Mouse (Mus musculus): Measurements from ENCODE around the gene Ppie.
A peak's percentile ranks its signal among the peaks of the same experiment; 100 is the strongest.
"Not testable (repeated sequence)": the region's sequence is repeated elsewhere in the genome, so short reads cannot be mapped to it uniquely, and the experiment has no call there.

Gene Ppie

DNA sequence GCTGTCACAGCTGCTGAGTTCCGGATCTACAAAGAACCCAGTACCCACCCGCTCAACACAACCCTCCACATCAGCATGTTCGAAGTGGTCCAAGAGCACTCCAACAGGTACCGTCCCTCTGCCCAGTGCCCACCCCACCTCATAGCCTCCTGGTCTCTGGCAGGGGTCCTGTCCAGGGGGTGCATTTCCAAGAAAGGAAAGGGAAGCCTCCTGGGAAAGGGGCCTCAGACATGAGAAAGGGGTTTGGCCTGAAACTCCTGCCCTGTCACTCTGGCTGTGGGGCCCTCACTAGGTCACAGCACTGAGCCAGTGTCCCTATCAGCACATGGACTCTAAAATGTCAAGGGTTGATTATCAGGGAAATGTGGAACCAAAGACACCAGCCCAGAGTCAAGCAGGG, 25.1 kb downstream of the Ppie start:
- not testable (repeated sequence) for DNase-seq (ENCODE audit: low read depth)

DNA sequence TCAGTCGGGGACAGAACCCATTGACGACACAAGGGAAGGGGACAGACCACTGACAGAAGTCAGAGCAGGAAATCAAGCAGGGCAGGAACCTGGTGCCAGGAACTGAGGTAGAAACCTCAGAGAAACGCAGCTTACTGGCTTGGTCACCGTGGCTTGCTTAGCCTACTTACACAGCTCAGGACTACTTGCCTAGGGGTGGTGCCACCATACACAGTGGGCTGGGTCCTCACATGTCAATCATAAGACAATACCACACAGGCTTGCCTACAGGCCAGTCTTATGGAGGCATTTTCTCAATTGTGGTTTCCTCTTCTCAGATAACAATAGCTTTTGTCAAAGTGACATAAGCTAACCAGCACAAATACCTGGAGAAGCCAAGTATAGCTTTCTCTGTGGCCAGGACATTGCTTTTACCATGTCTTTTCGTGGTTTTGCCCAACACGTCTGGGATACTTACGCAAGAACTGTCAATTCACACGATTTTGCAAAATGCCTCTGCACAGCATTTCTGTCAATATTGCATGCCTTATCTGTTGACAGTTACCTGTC, 27.5 kb downstream of the Ppie start:
- DNase-seq (ENCODE audit: low read depth) = peak; percentile 81

DNA sequence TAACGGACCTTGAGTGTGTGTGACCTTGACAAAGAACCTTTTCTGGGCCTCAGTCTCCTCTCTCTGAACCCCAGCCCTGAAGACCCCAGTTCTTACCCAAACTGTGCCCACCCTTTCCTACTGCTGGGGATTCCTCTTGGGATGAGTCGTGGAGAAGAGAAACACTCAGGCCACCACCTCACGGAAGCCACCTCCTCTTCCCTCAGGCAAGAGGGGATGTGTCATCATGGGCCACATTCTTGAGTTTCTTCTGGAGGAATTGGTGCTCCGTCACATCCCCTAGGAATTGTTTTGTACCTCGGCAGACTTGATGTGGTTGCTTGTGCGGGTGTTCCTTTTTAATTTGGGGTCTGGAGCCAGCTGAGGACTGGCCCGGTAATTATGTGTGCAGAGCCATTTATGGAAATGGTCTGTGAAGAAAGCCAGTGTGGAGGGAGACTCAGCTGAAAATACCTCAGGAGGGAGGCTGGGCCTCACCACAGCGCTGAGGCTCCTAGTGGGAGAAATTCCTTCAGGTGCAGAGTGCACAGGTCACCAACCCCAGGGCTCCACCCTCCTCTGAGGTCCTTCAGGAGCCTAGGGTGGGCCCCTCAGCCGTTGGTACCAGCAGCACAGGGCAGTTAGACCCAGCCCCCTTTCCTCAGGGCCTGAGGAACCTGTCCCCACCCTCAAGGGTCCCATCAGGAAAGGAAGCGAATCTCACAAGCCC, 28.3 kb downstream of the Ppie start:
- DNase-seq (ENCODE audit: low read depth) = not testable (repeated sequence)

DNA sequence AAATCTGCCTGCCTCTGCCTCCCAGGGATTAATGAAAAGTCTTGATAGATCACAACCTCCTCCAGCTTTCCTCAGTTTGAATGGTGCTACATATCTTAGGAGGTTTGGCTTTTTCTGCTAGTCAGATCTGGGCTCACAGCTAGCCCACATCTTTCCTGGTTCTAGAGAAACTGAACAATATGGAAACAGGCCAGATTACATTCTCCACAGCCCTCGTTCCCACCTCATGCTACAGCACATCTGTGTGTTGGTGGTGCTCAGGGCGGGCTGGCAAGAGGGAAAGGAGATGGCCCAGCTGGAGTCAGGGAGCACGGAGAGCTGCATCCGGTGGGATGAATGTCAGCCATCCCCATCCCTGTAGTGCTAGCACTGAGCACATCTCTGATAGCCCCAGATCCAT, 29.0 kb downstream of the Ppie start:
- no peak for DNase-seq (ENCODE audit: low read depth)

DNA sequence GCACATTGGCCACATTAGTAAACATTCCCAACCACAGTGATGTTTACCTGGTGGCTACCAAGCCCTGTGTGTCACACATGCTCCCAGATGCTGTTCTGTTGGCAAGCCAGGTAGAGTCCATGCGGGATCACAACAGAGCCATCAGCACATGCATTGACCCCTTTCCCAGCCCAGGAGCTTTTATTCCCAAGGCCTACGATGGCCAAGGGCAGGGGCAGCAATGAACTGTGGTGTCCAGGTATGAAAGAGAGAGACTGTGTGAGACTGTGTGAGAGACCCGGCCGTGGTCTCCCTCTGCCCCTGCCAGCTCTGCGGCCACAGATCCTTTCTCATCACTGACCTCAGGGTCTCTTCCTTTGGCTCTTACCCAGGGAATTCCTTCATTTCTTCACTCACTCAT, 31.7 kb downstream of the Ppie start:
- no peak for DNase-seq (ENCODE audit: low read depth)

DNA sequence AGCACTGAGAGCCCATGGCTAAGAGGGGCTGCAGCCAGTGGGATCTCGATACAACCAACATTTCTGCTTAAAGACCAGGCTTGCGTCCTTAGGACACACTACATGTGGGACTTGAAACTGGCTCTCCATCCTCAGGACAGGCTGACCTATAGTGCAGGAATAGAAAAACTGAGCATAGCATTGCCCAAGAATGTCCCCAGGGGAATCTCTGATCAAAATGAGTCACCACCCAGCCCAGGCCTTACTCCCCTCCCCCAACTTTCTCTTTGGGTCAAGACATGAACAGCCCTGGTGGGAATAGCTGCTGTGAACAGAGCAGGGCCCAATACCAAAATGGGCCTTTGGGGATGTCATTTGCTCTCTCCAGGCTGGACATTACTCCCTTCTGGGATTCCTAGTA, 32.9 kb downstream of the Ppie start:
- no peak for DNase-seq (ENCODE audit: low read depth)

DNA sequence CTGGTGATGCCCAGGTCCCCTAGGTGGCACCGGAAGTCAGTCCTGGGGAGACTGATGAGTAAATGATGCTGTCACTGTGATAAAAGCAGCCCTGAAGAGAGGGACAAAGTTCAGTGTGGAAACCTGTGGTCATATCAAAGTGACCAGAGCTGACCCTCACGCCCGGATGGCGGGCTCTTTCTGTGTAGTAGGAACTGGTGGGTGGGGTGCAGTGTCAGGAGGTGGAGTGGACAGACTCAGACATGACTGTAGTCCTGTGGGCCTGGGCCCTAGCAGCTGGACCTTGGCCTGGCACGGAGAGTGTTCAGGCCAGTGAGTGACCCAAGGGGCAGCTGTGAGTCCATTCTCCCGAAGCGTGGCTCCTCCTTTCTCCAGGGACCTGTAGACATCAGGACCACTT, 33.8 kb downstream of the Ppie start:
- DNase-seq (ENCODE audit: low read depth) = not testable (repeated sequence)

DNA sequence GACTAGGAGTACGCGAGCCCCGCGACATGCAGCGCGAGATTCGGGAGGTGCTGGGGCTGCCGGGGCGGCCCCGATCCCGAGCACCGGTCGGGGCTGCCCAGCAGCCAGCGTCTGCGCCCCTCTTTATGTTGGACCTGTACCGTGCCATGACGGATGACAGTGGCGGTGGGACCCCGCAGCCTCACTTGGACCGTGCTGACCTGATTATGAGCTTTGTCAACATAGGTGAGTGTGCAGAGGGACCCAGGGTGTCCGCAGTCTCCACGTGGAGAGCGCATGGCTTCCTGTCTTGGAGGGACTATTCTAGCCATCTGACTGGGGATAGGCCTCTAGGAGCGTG, 34.3 kb downstream of the Ppie start:
- no peak for DNase-seq (ENCODE audit: low read depth)

DNA sequence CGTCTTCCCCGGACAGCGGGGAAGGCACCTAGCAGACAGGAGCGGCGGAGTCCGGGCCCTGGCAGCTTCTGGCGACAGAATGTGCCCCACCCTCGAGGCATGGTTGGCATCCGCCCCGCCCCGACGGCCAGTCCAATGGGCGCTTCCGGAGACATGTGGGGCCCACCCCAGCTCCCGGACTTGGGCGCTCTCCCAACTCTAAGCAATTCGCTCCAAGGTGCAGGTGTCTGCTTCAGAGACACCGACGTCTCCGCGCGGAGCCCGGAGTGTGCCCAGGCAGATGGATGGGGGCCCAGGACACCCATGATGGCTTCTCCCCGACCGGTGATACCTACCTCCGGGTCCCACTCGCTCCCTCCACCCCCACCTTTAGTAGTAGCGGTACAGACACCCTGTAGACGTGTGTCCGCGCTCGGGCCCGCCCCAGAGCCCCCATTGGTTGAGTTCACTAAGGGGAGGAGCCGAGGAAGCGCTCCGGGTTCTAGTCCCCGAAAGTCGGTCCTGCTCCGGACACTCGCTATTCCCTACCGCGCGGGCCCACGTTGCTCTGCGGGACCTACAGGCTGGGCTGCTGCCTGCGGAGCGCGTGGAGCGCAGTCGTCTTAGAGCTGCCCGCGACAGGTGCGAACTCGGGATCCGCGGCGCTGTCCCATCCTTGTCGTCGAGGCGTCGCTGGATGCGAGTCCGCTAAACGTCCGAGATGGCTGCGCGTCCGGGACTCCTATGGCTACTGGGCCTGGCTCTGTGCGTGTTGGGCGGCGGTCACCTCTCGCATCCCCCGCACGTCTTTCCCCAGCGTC, 34.9 kb downstream of the Ppie start, which contains the start of gene Bmp8b:
TSS of gene Bmp8b (plus strand) at position 515 of the 800 bp plus-strand sequence.
- DNase-seq (ENCODE audit: low read depth) = no peak

DNA sequence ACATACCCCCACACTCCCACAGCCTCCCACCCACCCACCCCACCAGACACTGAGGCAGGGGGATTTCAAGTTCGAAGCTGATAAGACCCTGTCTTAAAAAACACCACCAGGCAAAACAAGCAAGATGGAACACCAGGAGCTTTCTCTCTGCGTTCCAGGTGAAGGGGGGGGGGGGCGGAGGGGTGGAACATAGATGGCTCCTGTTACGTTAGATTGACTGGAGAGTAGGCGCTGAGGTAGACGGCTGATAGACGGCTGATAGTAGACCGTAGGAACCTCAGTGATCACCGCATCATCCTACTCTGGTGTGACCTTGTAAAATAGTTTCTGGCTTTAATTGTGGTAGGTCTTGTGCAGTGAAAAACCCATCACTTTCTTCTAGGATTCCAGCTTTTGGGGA, 45.9 kb downstream of the Ppie start:
- DNase-seq (ENCODE audit: low read depth) = no peak

DNA sequence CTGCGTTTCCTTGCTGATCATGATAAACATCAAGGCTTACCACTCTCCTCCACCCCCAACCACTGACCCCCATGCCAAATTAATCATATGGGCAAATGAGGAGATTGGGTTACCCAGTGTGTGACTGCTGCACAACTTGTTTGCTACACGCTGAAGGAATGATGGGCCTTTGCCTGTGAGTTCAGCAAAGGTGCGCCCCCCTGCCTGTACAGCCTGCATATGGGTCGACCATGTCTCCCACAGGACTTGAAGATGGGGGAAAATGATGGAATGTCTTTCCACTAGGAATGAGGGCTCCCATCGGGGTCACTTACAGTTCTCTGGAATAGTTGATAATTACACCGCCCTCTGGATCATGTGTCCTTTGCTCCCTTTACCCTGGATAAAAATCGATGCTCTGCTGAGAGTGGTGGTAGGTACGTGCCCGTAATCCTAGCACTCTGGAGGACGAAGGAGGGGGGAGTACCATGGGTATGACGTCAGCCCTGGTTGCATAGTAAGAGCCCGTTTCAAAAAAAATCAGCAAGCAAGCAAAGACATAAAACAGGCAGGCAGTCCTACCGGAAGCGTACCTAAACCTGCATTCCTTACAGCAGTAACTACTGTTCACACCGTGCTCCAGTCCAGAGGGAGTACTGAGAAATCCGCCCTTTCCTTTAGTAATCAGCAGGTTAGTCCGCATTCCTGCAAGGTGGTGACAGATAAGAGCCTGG, 46.5 kb downstream of the Ppie start:
- DNase-seq (ENCODE audit: low read depth) = no peak

DNA sequence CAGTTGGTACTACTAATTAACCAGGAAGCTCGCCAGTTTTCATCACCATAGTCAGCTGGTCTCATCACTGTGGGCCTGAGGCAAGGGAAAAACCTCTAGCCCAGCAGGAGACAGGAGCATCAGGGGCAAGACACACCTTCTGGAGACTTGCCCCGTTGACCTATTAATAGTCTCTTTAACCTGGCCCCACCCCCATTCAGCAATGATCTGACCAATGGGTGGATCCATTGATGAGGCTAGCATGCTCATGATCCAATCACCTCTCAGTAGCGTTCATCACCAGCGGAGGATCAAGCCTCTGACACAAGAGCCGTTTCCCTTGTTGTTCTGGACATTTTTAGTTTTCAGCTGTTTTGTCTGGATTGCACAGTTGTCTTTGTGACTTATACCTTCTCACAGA, 47.1 kb downstream of the Ppie start:
- DNase-seq (ENCODE audit: low read depth) = no peak

DNA sequence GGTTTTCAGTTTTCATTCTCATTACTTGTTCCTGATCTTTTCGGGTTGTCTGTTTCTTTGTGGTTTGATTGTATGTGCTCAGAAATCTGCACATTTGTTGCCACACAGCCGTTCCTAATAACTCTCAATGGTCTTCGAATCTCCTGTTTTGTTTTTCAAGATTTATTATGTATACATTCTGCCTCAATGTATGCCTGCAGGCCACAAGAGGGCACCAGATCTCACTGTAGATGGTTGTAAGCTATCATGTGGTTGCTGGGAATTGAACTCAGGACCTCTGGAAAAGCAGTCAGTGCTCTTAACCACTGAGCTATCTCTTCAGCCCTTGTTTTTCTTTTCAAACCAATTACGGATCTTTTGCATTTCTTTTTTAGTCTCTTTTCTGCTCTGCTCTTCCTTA, 53.4 kb downstream of the Ppie start:
- peak; percentile 12 for DNase-seq (ENCODE audit: low read depth)

DNA sequence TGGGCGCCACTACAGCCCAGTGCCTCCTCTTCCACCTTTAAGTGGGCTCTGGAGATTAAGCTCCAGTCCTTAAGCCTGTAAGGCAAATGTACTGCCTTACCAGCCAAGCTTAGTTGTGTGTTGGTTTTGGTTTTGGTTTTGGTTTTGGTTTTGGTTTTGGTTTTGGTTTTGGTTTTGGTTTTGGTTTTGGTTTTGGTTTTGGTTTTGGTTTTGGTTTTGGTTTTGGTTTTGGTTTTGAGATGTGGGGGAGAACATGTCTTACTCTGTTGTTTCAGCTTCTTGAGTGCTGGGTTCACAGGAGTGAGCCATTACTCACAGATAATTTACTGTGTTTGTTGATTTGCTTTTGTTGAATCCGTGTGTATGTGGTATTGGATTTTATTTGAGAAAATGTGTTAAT, 54.5 kb downstream of the Ppie start:
- DNase-seq (ENCODE audit: low read depth) = no peak

DNA sequence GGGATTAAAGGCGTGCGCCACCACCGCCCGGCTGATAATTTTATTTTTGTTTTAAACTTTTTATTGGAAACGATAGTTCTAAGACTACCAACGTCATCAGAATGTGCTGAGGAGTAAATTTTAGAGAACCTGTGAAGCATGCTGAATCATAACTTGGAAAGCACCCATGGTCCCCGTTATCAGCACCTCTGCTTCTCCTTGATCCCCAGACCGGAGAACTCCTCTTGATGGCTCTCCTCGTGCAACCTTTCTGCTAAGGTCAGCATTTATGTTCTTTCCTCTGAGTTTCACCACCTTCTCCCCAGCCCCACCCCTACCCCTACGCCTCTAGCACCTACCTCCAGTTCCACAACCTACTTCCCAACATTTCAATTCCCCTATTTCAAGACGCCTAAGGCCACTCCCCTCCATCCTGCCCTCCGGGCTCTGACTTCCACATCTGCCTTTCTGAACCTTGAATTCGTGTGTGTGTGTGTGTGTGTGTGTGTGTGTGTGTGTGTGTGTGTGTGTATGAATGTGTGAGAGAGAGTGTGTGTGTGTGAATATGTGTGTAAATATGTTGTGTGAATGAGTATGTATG, 56.3 kb downstream of the Ppie start:
- no peak for DNase-seq (ENCODE audit: low read depth)

DNA sequence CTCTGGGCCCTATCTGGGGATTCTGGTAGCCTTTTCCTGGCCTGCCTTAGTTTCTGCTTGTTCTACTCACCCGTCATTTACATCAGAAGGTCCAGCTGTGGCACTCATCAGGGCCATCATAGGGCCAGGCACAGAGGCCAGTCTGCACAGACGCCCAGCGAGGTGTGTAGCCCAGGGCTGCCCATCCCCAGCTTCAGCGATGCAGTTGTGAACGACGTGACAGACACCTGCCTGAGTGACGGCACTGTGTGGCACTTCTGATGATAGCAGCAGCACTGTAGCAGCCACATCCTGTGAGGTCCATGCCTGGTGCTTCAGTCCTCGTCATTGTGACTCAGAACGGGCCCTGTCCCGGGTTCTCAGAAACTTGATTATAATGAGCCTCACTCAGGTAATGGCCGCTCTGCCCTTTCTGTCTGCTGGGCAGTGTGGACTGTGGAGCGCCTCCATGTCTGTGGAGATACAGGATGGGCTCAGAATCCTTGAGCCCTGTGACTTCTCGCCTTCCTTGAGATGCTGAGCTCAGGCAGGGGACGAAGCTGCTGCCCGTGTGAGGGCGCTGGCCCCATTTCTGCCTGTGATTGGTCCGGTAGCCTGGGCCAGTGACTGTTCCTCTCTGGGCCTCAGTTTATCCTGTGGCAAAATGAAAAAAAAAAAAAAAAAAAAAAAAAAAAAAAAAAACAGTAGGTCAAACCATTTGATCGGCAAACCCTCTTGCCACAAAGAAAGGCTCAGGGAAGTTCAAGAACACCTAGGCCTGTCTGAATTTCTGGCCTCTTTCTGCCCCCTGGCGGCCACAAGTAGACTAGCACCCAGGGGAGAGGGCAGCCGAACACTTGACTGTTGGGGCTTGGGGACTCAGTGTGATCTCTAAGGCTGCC, 57.2 kb downstream of the Ppie start:
- DNase-seq (ENCODE audit: low read depth) = peak; percentile 70

DNA sequence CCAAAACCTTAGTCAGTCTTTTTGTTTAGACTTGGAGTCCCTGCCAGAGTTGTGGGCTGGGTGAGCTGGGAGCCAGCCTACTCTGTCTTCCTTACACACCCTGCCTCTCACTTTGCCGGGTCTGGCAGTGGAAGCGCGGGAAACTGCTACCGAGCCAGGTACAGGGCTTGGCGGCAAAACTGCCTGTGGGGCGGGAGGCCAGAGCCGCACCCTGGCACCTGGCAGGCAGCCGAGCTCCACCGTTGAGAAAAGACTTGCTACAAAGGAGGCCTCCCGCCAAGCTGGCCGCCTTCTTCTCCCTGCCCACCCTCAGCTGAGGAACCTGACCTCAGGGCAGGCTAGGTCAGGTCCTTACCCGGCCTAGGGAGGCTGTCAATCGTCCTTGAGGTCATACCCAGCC, 59.0 kb downstream of the Ppie start:
- no peak for DNase-seq (ENCODE audit: low read depth)

DNA sequence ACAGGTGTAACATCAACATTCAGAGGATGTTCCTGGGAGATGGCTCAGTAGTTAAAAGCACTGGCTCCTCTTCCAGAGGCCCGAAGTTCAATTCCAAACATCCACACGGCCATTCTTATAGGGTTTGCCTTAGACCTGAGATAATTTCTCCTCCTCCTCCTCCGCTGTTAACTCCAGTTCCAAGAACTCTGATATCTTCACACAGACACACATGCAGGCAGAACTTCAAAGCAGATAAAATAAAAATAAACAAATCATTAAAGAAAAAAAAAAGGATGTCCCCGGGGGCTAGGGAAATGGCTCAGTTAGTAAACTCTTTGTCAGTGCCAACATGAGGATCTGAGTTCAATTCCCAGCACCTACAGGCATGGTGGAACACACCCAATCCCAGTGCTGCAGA, 61.5 kb downstream of the Ppie start:
- no peak for DNase-seq (ENCODE audit: low read depth)

All from 416B (cell line).